Mouse (Mus musculus): ENCODE measurements at regions not wholly inside any gene's neighbourhood (a gene's known extent, or its start where the extent isn't known, plus 50 kb on each side); places are given as distances from the start of the nearest gene placed in this dataset.

DNA sequence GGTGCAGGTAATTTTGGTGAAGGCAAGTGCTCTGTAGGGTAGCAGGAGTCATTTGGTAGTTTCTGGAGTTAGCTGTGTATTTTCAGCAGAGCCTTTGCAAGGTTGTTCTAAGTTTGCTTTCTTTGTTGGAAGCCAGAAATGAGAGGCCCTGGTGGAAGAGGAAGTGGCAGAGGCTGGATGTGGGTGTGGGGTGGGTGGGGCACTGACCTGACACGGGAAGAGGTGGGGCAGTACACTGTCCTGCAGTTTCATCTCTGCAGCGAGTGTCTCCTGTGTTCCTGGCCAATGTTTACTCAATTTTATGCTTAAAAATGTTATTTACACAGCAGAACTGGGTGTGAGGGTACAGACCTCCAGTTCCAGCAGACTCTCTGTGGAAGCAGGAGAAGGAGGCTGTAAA, 94.3 kb upstream of the Selenop start:
- TF ChIP-seq CTCF (conservative IDR thresholded peaks at IDR 0.05; ENCODE audit: low read length) (no peak), NANOG (IDR thresholded peaks at IDR 0.05; ENCODE audit: borderline replicate concordance, low read length) (no peak)
